Mouse (Mus musculus): ENCODE measurements at regions not wholly inside any gene's neighbourhood (a gene's known extent, or its start where the extent isn't known, plus 50 kb on each side); places are given as distances from the start of the nearest gene placed in this dataset.
"Not testable (repeated sequence)": the region's sequence is repeated elsewhere in the genome, so short reads cannot be mapped to it uniquely, and the experiment has no call there.

GRCm38 (mm10) chr1:166871258-166871657, 130.0 kb upstream of the Fam78b start:
- no peak overlapping the region for H3K4me2 ChIP-seq (replicated peaks)
- H3K4me1 ChIP-seq: no peaks in the 10 kb centered on the region
- no peaks in the 10 kb centered on the region for H3K9me3 ChIP-seq
- no peaks in the 10 kb centered on the region for H3K27me3 ChIP-seq
- no peaks in the 10 kb centered on the region for H3K36me3 ChIP-seq
- H3K4me3 ChIP-seq: no peak overlapping the region
- ATAC-seq (ENCODE audit: low FRiP score, low read depth): no peak
- H3K9ac ChIP-seq: no peak overlapping the region
- 71% methylated on average over 4 of the region's 4 CpGs for WGBS
- H3K27ac ChIP-seq: no peak overlapping the region

- ATAC-seq (ENCODE audit: low FRiP score, low read depth): no peak
- WGBS: 89% methylated on average over 2 of the region's 2 CpGs
- Histone ChIP-seq H3K4me2 (replicated peaks) (no peak overlapping the region), H3K4me3 (no peak overlapping the region), H3K9ac (no peak overlapping the region), H3K9me3 (no peaks in the 10 kb centered on the region), H3K4me1 (no peaks in the 10 kb centered on the region), H3K27me3 (no peaks in the 10 kb centered on the region), H3K36me3 (no peaks in the 10 kb centered on the region), H3K27ac (no peak overlapping the region)
Observed at GRCm38 (mm10) chr1:166876452-166876851, 124.8 kb upstream of the Fam78b start.

- Histone ChIP-seq H3K9ac (no peak overlapping the region), H3K27ac (no peak overlapping the region), H3K4me3 (no peak overlapping the region), H3K9me3 (no peaks in the 10 kb centered on the region), H3K4me1 (no peaks in the 10 kb centered on the region), H3K36me3 (no peaks in the 10 kb centered on the region), H3K4me2 (replicated peaks) (no peak overlapping the region), H3K27me3 (no peaks in the 10 kb centered on the region)
- no peak for ATAC-seq (ENCODE audit: low FRiP score, low read depth)
- 73% methylated on average over 3 of the region's 3 CpGs for WGBS
Observed at GRCm38 (mm10) chr1:166883215-166883614, 118.0 kb upstream of the Fam78b start.

- Histone ChIP-seq H3K4me3 (no peak overlapping the region), H3K36me3 (no peaks in the 10 kb centered on the region), H3K4me1 (peaks cover 9% of the 10 kb centered on the region), H3K27me3 (no peaks in the 10 kb centered on the region; the same call in 1 of the 2 replicates), H3K4me2 (replicated peaks) (no peak overlapping the region), H3K27ac (no peak overlapping the region), H3K9me3 (no peaks in the 10 kb centered on the region), H3K9ac (no peak overlapping the region)
- WGBS: 88% methylated on average over 5 of the region's 5 CpGs
- no peak for ATAC-seq (ENCODE audit: low FRiP score, low read depth)
Observed at GRCm38 (mm10) chr1:166895945-166896344, 105.3 kb upstream of the Fam78b start.

DNA sequence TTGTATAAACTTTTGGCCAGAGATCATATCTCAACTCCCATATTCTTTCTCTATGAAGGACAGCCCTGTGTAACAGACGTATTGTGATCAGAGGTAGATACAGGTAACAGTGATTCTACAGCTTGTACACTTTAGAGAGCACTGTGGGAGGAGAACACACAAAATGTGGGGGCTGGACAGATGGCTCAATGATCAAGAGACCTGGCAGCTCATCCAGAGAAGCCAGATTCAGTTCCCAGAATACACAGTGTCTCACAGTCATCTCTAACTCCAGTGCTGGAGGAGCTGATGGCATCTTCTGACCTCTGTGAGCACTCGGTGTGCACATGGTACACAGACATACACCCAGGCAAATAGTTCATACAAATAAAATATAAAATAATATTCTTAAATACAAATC, 102.5 kb upstream of the Fam78b start:
- H3K27ac ChIP-seq: no peak overlapping the region
- ATAC-seq (ENCODE audit: low FRiP score, low read depth): no peak
- H3K9me3 ChIP-seq: no peaks in the 10 kb centered on the region
- no peaks in the 10 kb centered on the region for H3K36me3 ChIP-seq
- H3K4me2 ChIP-seq (replicated peaks): no peak overlapping the region
- 76% methylated on average over 2 of the region's 2 CpGs for WGBS
- H3K4me1 ChIP-seq: peaks cover 19% of the 10 kb centered on the region
- H3K9ac ChIP-seq: no peak overlapping the region
- no peaks in the 10 kb centered on the region; the same call in 1 of the 2 replicates for H3K27me3 ChIP-seq
- no peak overlapping the region for H3K4me3 ChIP-seq

GRCm38 (mm10) chr1:166899238-166899637, 102.0 kb upstream of the Fam78b start:
- H3K4me1 ChIP-seq: peaks cover 19% of the 10 kb centered on the region
- ATAC-seq (ENCODE audit: low FRiP score, low read depth): no peak
- H3K4me2 ChIP-seq (replicated peaks): no peak overlapping the region
- no peak overlapping the region for H3K27ac ChIP-seq
- no peaks in the 10 kb centered on the region for H3K9me3 ChIP-seq
- no peaks in the 10 kb centered on the region for H3K36me3 ChIP-seq
- no peak overlapping the region for H3K4me3 ChIP-seq
- no peak overlapping the region for H3K9ac ChIP-seq
- 56% methylated on average over 6 of the region's 6 CpGs for WGBS
- H3K27me3 ChIP-seq: no peaks in the 10 kb centered on the region; the same call in 1 of the 2 replicates

DNA sequence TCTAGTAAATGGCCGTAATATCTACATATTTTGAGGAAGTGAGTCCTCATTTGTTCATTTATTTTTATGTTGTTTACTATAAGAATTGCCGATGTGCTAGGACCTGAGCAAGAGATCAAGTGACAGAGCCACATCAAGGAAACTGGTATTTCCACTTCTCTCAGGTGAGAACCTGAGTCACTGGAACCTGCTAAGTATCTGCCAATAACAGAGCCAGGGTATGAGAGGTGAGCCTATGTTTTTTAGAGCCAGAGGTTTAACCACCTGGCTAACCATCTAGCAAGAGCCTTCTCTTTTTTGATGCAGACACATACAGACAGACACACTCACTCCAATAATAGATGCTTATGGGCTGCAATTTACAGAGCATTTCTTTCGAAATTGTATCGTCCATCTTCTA, 101.2 kb upstream of the Fam78b start:
- H3K27ac ChIP-seq: no peak overlapping the region
- H3K4me2 ChIP-seq (replicated peaks): no peak overlapping the region

GRCm38 (mm10) chr1:166900441-166901161, 100.6 kb upstream of the Fam78b start:
- peak overlapping the region; percentile 23 for H3K4me2 ChIP-seq (replicated peaks)

More for the DNA sequence above, 101.2 kb upstream of the Fam78b start:
- no peak overlapping the region for H3K9ac ChIP-seq
- no peaks in the 10 kb centered on the region for H3K36me3 ChIP-seq
- 80% methylated on average over 4 of the region's 4 CpGs for WGBS
- peaks cover 19% of the 10 kb centered on the region for H3K4me1 ChIP-seq
- no peak overlapping the region for H3K4me3 ChIP-seq
- H3K27me3 ChIP-seq: no peaks in the 10 kb centered on the region; the same call in 1 of the 2 replicates
- no peak for ATAC-seq (ENCODE audit: low FRiP score, low read depth)
- H3K9me3 ChIP-seq: no peaks in the 10 kb centered on the region

GRCm38 (mm10) chr1:166901574-166901973, 99.6 kb upstream of the Fam78b start:
- H3K4me2 ChIP-seq (replicated peaks): no peak overlapping the region
- no peak overlapping the region for H3K27ac ChIP-seq
- H3K4me3 ChIP-seq: no peak overlapping the region
- H3K9ac ChIP-seq: no peak overlapping the region
- no peak for ATAC-seq (ENCODE audit: low FRiP score, low read depth)
- WGBS: 30% methylated on average over 4 of the region's 4 CpGs
- peaks cover 19% of the 10 kb centered on the region for H3K4me1 ChIP-seq
- H3K27me3 ChIP-seq: no peaks in the 10 kb centered on the region; the same call in 1 of the 2 replicates
- H3K9me3 ChIP-seq: no peaks in the 10 kb centered on the region
- H3K36me3 ChIP-seq: no peaks in the 10 kb centered on the region

More at GRCm38 (mm10) chr1:166900441-166901161, 100.6 kb upstream of the Fam78b start:
- WGBS: 24% methylated on average over 8 of the region's 8 CpGs
- H3K9ac ChIP-seq: no peak overlapping the region
- no peaks in the 10 kb centered on the region for H3K9me3 ChIP-seq
- H3K27ac ChIP-seq: no peak overlapping the region
- no peak overlapping the region for H3K4me3 ChIP-seq
- peaks cover 19% of the 10 kb centered on the region for H3K4me1 ChIP-seq
- no peaks in the 10 kb centered on the region for H3K36me3 ChIP-seq
- ATAC-seq (ENCODE audit: low FRiP score, low read depth): peak; percentile 57
- H3K27me3 ChIP-seq: no peaks in the 10 kb centered on the region; the same call in 1 of the 2 replicates

GRCm38 (mm10) chr1:166903417-166903816, 97.8 kb upstream of the Fam78b start:
- no peak for ATAC-seq (ENCODE audit: low FRiP score, low read depth)
- Histone ChIP-seq H3K9ac (no peak overlapping the region), H3K4me2 (replicated peaks) (no peak overlapping the region), H3K36me3 (no peaks in the 10 kb centered on the region), H3K27ac (no peak overlapping the region), H3K4me3 (no peak overlapping the region), H3K27me3 (no peaks in the 10 kb centered on the region; the same call in 1 of the 2 replicates), H3K4me1 (peaks cover 19% of the 10 kb centered on the region), H3K9me3 (no peaks in the 10 kb centered on the region)
- 88% methylated on average over 5 of the region's 5 CpGs for WGBS

GRCm38 (mm10) chr1:166908231-166908805, 92.9 kb upstream of the Fam78b start:
- no peaks in the 10 kb centered on the region for H3K9me3 ChIP-seq
- no peak overlapping the region for H3K27ac ChIP-seq
- no peaks in the 10 kb centered on the region for H3K36me3 ChIP-seq
- H3K4me1 ChIP-seq: no peaks in the 10 kb centered on the region
- no peak overlapping the region for H3K9ac ChIP-seq
- no peaks in the 10 kb centered on the region for H3K27me3 ChIP-seq
- no peak overlapping the region for H3K4me3 ChIP-seq
- no peak overlapping the region for H3K4me2 ChIP-seq (replicated peaks)
- no peak for ATAC-seq (ENCODE audit: low FRiP score, low read depth)
- 77% methylated on average over 10 of the region's 10 CpGs for WGBS

DNA sequence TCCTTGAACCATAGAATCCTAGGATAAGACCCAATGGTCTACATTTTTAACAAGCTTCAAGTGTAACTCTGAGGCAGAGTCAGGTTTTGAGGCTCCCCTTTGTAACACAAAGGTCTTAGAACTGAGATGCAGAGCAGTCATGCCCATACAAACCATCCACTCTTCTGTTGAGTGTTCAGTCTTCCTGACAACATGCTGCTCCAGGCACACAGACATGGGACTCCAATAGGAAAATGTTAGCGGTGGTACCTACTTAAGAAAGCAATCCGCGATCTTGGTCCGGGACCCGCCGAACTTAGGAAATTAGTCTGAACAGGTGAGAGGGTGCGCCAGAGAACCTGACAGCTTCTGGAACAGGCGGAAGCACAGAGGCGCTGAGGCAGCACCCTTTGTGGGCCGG, 89.0 kb upstream of the Fam78b start:
- not testable (repeated sequence) for H3K9me3 ChIP-seq; H3K4me3 ChIP-seq; H3K4me1 ChIP-seq; H3K4me2 ChIP-seq (replicated peaks); H3K27ac ChIP-seq; ATAC-seq (ENCODE audit: low FRiP score, low read depth); H3K27me3 ChIP-seq; H3K36me3 ChIP-seq; H3K9ac ChIP-seq
- 96% methylated on average over 8 of the region's 10 CpGs for WGBS

Measured in limb, embryonic 13.5 days (tissue).